Mouse (Mus musculus) natural killer cell, adult 2 months (primary cell): ENCODE data around the gene Trim29.

Experiments
- DNase-seq, 2 experiments: peaks; one replicate each; pipeline ENCODE4 v3.0.0; 2022; ENCODE audit warnings: low spot score in 2 of 2

Trim29 gene

GRCm38 (mm10) chr9:43313805-43314204 lies 3.2 kb downstream of the Trim29 start:
- DNase-seq: no peak

- DNase-seq: no peak
These were observed 4.8 kb downstream of the Trim29 start for GRCm38 (mm10) chr9:43315320-43315950.

GRCm38 (mm10) chr9:43316466-43316865 lies 5.8 kb downstream of the Trim29 start:
- DNase-seq: no peak

GRCm38 (mm10) chr9:43318661-43319060 lies 8.0 kb downstream of the Trim29 start:
- DNase-seq: no peak

GRCm38 (mm10) chr9:43321951-43322350 lies 11.3 kb downstream of the Trim29 start:
- no peak for DNase-seq

- DNase-seq: no peak
These were observed 12.0 kb downstream of the Trim29 start for GRCm38 (mm10) chr9:43322666-43323065.

GRCm38 (mm10) chr9:43325486-43325885 lies 14.8 kb downstream of the Trim29 start:
- DNase-seq: no peak

- no peak for DNase-seq
These were observed 15.5 kb downstream of the Trim29 start for GRCm38 (mm10) chr9:43326015-43326631.

- no peak for DNase-seq
These were observed 16.8 kb downstream of the Trim29 start for GRCm38 (mm10) chr9:43327182-43328129.

- no peak for DNase-seq
These were observed 19.8 kb downstream of the Trim29 start for GRCm38 (mm10) chr9:43330426-43330825.

GRCm38 (mm10) chr9:43331476-43332471 lies 21.1 kb downstream of the Trim29 start:
- no peak for DNase-seq

- DNase-seq: no peak
These were observed 23.8 kb downstream of the Trim29 start for GRCm38 (mm10) chr9:43334476-43334875.

GRCm38 (mm10) chr9:43337636-43338035 lies 27.0 kb downstream of the Trim29 start:
- DNase-seq: no peak

- DNase-seq: no peak
These were observed 27.4 kb downstream of the Trim29 start for GRCm38 (mm10) chr9:43338067-43338466.

GRCm38 (mm10) chr9:43339614-43340020 lies 29.0 kb downstream of the Trim29 start:
- peak in 1 of 2 experiments; percentile 29 for DNase-seq

- DNase-seq: no peak
These were observed 39.4 kb downstream of the Trim29 start for GRCm38 (mm10) chr9:43350089-43350488.

- DNase-seq: no peak
These were observed 40.4 kb downstream of the Trim29 start for GRCm38 (mm10) chr9:43351015-43351414.

- no peak for DNase-seq
These were observed 46.4 kb downstream of the Trim29 start for GRCm38 (mm10) chr9:43357011-43357410.

- no peak for DNase-seq
These were observed 48.1 kb downstream of the Trim29 start for GRCm38 (mm10) chr9:43358591-43359323.

- DNase-seq: no peak
These were observed 58.1 kb downstream of the Trim29 start for GRCm38 (mm10) chr9:43368781-43369180.

- DNase-seq: no peak
These were observed 73.2 kb downstream of the Trim29 start for GRCm38 (mm10) chr9:43383871-43384270.
